Mouse (Mus musculus) kidney, embryonic 16.5 days (tissue): ENCODE data around the gene Arhgap19. TPM values are rescaled to one million over a fixed set of nuclear protein-coding genes. Genes with fewer than 3 reads are reported as not detected.

Experiments
- ATAC-seq: fragments of 200-750 bp; cut with Nextera tagmentation; 2 replicates; pipeline ENCODE4 v1.8.0; 2017; ENCODE audit warnings: moderate TSS enrichment; ENCODE audit not compliant: low FRiP score, low TSS enrichment
- H3K27ac ChIP-seq: fragments of 300-500 bp; sonication (generic); 2 replicates; pipeline ENCODE4 v1.5.1; 2014; ENCODE audit warnings: low read length
- H3K27me3 ChIP-seq: fragments of 300-500 bp; sonication (generic); 2 replicates; pipeline ENCODE4 v1.6.1; 2014; ENCODE audit warnings: low read length, control low read depth, mixed read lengths; ENCODE audit not compliant: insufficient read depth
- H3K36me3 ChIP-seq: fragments of 300-500 bp; sonication (generic); 2 replicates; pipeline ENCODE4 v1.6.1; 2014; ENCODE audit warnings: low read length, control low read depth, mixed read lengths; ENCODE audit not compliant: insufficient read depth
- H3K4me1 ChIP-seq: fragments of 300-500 bp; sonication (generic); 2 replicates; pipeline ENCODE4 v1.6.1; 2014; ENCODE audit warnings: low read length, control low read depth, mixed read lengths; ENCODE audit not compliant: insufficient read depth
- H3K4me2 ChIP-seq: fragments of 300-500 bp; sonication (generic); replicated peaks from 2 replicates; pipeline ENCODE4 v1.6.1; 2014; ENCODE audit warnings: low read depth, low read length
- H3K4me3 ChIP-seq: fragments of 300-500 bp; sonication (generic); 2 replicates; pipeline ENCODE4 v1.5.1; 2014; ENCODE audit warnings: mild to moderate bottlenecking, low read length
- H3K9ac ChIP-seq: fragments of 300-500 bp; sonication (generic); replicated peaks from 2 replicates; pipeline ENCODE4 v1.6.1; 2014; ENCODE audit warnings: low read length
- H3K9me3 ChIP-seq: fragments of 300-500 bp; sonication (generic); 2 replicates; pipeline ENCODE4 v1.6.1; 2016; ENCODE audit warnings: low read length, control low read depth
- WGBS: fragments of 180-500 bp; shearing (Covaris S2); extraction: QIAGEN DNeasy Blood & Tissue Kit; methylation state at CpG from one replicate; pipeline ENCODE4 v1.1.7; 2014; 5-methylcytosine and 5-hydroxymethylcytosine counted together
- polyA plus RNA-seq: library from polyadenylated mRNA; unstranded; fragments of >200 nt; fragmentation: Nextera tagmentation; extraction: Ambion mirVana; gene quantifications from 2 replicates; pipeline ENCODE4 v1.2.1, GENCODE M21; 2015

Arhgap19 gene
- polyA plus RNA-seq, 1 experiment from 2014 or later, result 28.0 TPM

GRCm38 (mm10) chr19:41759765-41760164 lies 42.1 kb downstream of the Arhgap19 start:
- Histone ChIP-seq H3K9me3 (0 out of 2 replicates have a peak, but pooled peaks cover 3% of the 10 kb centered on the region), H3K27me3 (no peaks in the 10 kb centered on the region), H3K4me3 (no peak overlapping the region), H3K4me2 (no peak overlapping the region), H3K9ac (no peak overlapping the region), H3K27ac (no peak overlapping the region), H3K4me1 (no peaks in the 10 kb centered on the region), H3K36me3 (no peaks in the 10 kb centered on the region)
- ATAC-seq, result no peak
- WGBS, result 81% methylated on average over 6 of the region's 6 CpGs

- Histone ChIP-seq H3K4me3 (no peak overlapping the region), H3K9me3 (0 out of 2 replicates have a peak, but pooled peaks cover 3% of the 10 kb centered on the region), H3K36me3 (no peaks in the 10 kb centered on the region), H3K4me2 (no peak overlapping the region), H3K4me1 (no peaks in the 10 kb centered on the region), H3K9ac (no peak overlapping the region), H3K27ac (no peak overlapping the region), H3K27me3 (no peaks in the 10 kb centered on the region)
- no peak for ATAC-seq
- 83% methylated on average over 5 of the region's 5 CpGs for WGBS
These were observed 42.6 kb downstream of the Arhgap19 start for GRCm38 (mm10) chr19:41759270-41759669.

GRCm38 (mm10) chr19:41754760-41755159 lies 47.1 kb downstream of the Arhgap19 start:
- H3K27me3 ChIP-seq, result no peaks in the 10 kb centered on the region
- H3K9me3 ChIP-seq, result no peaks in the 10 kb centered on the region
- no peak for ATAC-seq
- no peak overlapping the region for H3K9ac ChIP-seq
- WGBS, result 74% methylated on average over 15 of the region's 15 CpGs
- H3K36me3 ChIP-seq, result no peaks in the 10 kb centered on the region
- H3K4me2 ChIP-seq, result no peak overlapping the region
- no peak overlapping the region for H3K27ac ChIP-seq
- H3K4me3 ChIP-seq, result no peak overlapping the region
- H3K4me1 ChIP-seq, result peaks cover 6% of the 10 kb centered on the region; the same call in 1 of the 2 replicates

GRCm38 (mm10) chr19:41751906-41752305 lies 49.9 kb downstream of the Arhgap19 start:
- peaks cover 6% of the 10 kb centered on the region; the same call in 1 of the 2 replicates for H3K4me1 ChIP-seq
- H3K36me3 ChIP-seq, result no peaks in the 10 kb centered on the region
- no peaks in the 10 kb centered on the region for H3K9me3 ChIP-seq
- H3K27ac ChIP-seq, result no peak overlapping the region
- WGBS, result 82% methylated on average over 11 of the region's 11 CpGs
- no peak overlapping the region for H3K4me3 ChIP-seq
- no peak overlapping the region for H3K4me2 ChIP-seq
- no peak overlapping the region for H3K9ac ChIP-seq
- no peak for ATAC-seq
- H3K27me3 ChIP-seq, result no peaks in the 10 kb centered on the region

- Histone ChIP-seq H3K27me3 (peaks cover 11% of the 10 kb centered on the region), H3K4me1 (peaks cover 24% of the 10 kb centered on the region), H3K27ac (no peak overlapping the region), H3K9me3 (no peaks in the 10 kb centered on the region), H3K4me2 (no peak overlapping the region), H3K36me3 (no peaks in the 10 kb centered on the region), H3K4me3 (no peak overlapping the region), H3K9ac (no peak overlapping the region)
- no peak for ATAC-seq
- 91% methylated on average over 14 of the region's 14 CpGs for WGBS
These were observed 54.4 kb downstream of the Arhgap19 start for GRCm38 (mm10) chr19:41747436-41747835.

GRCm38 (mm10) chr19:41745941-41746557 lies 55.8 kb downstream of the Arhgap19 start:
- peaks cover 23% of the 10 kb centered on the region for H3K4me1 ChIP-seq
- H3K9ac ChIP-seq, result no peak overlapping the region
- no peak overlapping the region for H3K4me2 ChIP-seq
- no peak overlapping the region for H3K4me3 ChIP-seq
- ATAC-seq, result peak; percentile 85
- peaks cover 23% of the 10 kb centered on the region for H3K27me3 ChIP-seq
- no peaks in the 10 kb centered on the region for H3K36me3 ChIP-seq
- no peaks in the 10 kb centered on the region for H3K9me3 ChIP-seq
- 32% methylated on average over 15 of the region's 15 CpGs for WGBS
- peak overlapping the region; percentile 75 for H3K27ac ChIP-seq

- H3K4me2 ChIP-seq, result peak within 1 kb of the TSS; percentile 82
- peak within 1 kb of the TSS; percentile 56 for H3K9ac ChIP-seq
- H3K27me3 ChIP-seq, result peaks cover 40% of the 10 kb centered on the region
- under 1% methylated on average over 41 of the region's 44 CpGs for WGBS
- no peak for ATAC-seq
- H3K9me3 ChIP-seq, result no peaks in the 10 kb centered on the region
- H3K36me3 ChIP-seq, result no peaks in the 10 kb centered on the region
- peaks cover 23% of the 10 kb centered on the region for H3K4me1 ChIP-seq
- H3K4me3 ChIP-seq, result peak within 1 kb of the TSS; percentile 56
- 0 out of 2 replicates have a peak within 1 kb of the TSS, but pooled peaks have one; percentile 11 for H3K27ac ChIP-seq
These were observed 58.5 kb downstream of the Arhgap19 start, which contains the start of gene Slit1 for GRCm38 (mm10) chr19:41743396-41743795. Gene Slit1, minus strand, starts transcription at chr19:41743665.

GRCm38 (mm10) chr19:41738896-41739295 lies 63.0 kb downstream of the Arhgap19 start:
- Histone ChIP-seq H3K9me3 (no peaks in the 10 kb centered on the region), H3K36me3 (no peaks in the 10 kb centered on the region), H3K4me3 (no peak overlapping the region), H3K27me3 (peaks cover 55% of the 10 kb centered on the region), H3K9ac (no peak overlapping the region), H3K27ac (no peak overlapping the region), H3K4me2 (no peak overlapping the region), H3K4me1 (peaks cover 27% of the 10 kb centered on the region)
- WGBS, result 40% methylated on average over 4 of the region's 4 CpGs
- ATAC-seq, result no peak

GRCm38 (mm10) chr19:41738429-41738805 lies 63.4 kb downstream of the Arhgap19 start:
- ATAC-seq, result no peak
- no peak overlapping the region for H3K4me3 ChIP-seq
- no peak overlapping the region for H3K27ac ChIP-seq
- no peaks in the 10 kb centered on the region for H3K9me3 ChIP-seq
- peaks cover 54% of the 10 kb centered on the region for H3K27me3 ChIP-seq
- H3K9ac ChIP-seq, result no peak overlapping the region
- H3K4me2 ChIP-seq, result no peak overlapping the region
- peaks cover 22% of the 10 kb centered on the region for H3K4me1 ChIP-seq
- WGBS, result 28% methylated on average over 14 of the region's 14 CpGs
- no peaks in the 10 kb centered on the region for H3K36me3 ChIP-seq

GRCm38 (mm10) chr19:41737657-41738428 lies 64.0 kb downstream of the Arhgap19 start:
- H3K4me1 ChIP-seq, result peaks cover 18% of the 10 kb centered on the region
- no peak overlapping the region for H3K9ac ChIP-seq
- H3K4me2 ChIP-seq, result no peak overlapping the region
- H3K27me3 ChIP-seq, result peaks cover 48% of the 10 kb centered on the region
- no peak overlapping the region for H3K27ac ChIP-seq
- no peak for ATAC-seq
- H3K36me3 ChIP-seq, result no peaks in the 10 kb centered on the region
- H3K9me3 ChIP-seq, result no peaks in the 10 kb centered on the region
- 7% methylated on average over 17 of the region's 18 CpGs for WGBS
- no peak overlapping the region for H3K4me3 ChIP-seq
